Comparison of ENCODE assay signal across 23 mouse cellular contexts in genomic region chr7:109741703-109742102, GRCm38 (mm10). TPM values are rescaled to one million over a fixed set of nuclear protein-coding genes. Genes with fewer than 3 reads are reported as not detected.
"Had no signal": no experiment of that assay in that cellular context is flagged by ENCODE, and none has a peak within 500 bp of the region (broad histone marks: within the 10 kb centered on the region; RNA-seq: fewer than 3 reads in every experiment).

No protein-coding gene starts in this region.

- H3K4me3 ChIP-seq: intestine, embryonic 15.5 days; kidney, embryonic 15.5 days; left cerebral cortex, adult 2 months; limb, embryonic 10.5 days; liver, embryonic 12.5 days; megakaryocyte, embryonic 14.5 days; midbrain, embryonic 15.5 days; neural tube, embryonic 13.5 days; stomach, embryonic 15.5 days had no signal

- H3K27me3 ChIP-seq: intestine, embryonic 15.5 days; kidney, embryonic 15.5 days; liver, embryonic 12.5 days; megakaryocyte, embryonic 14.5 days; midbrain, embryonic 15.5 days; neural tube, embryonic 13.5 days; stomach, embryonic 15.5 days had no signal

- H3K27ac ChIP-seq: intestine, embryonic 15.5 days; kidney, embryonic 15.5 days; left cerebral cortex, adult 2 months; limb, embryonic 10.5 days; liver, embryonic 12.5 days; midbrain, embryonic 15.5 days; neural tube, embryonic 13.5 days had no signal

- DNase-seq: kidney, adult 18-20 months; kidney, postnatal 25 days; lung, embryonic 14.5 days; lung, postnatal 10 days; lung, postnatal 4 days; right cerebral cortex, postnatal 25 days; thymus, postnatal 36 days had no signal

- H3K4me2 ChIP-seq: intestine, embryonic 15.5 days; kidney, embryonic 15.5 days; liver, embryonic 12.5 days; lung, embryonic 14.5 days; midbrain, embryonic 11.5 days; midbrain, embryonic 15.5 days; neural tube, embryonic 13.5 days; stomach, embryonic 15.5 days had no signal

- H3K4me1 ChIP-seq: intestine, embryonic 15.5 days; kidney, embryonic 15.5 days; limb, embryonic 10.5 days; midbrain, embryonic 15.5 days; neural tube, embryonic 13.5 days; stomach, embryonic 15.5 days had no signal

- H3K9me3 ChIP-seq: intestine, embryonic 15.5 days; kidney, embryonic 15.5 days; limb, embryonic 10.5 days; liver, embryonic 12.5 days; megakaryocyte, embryonic 14.5 days; midbrain, embryonic 15.5 days; neural tube, embryonic 13.5 days; stomach, embryonic 15.5 days had no signal

- ATAC-seq: intestine, embryonic 15.5 days; liver, embryonic 12.5 days; midbrain, embryonic 15.5 days had no signal

- H3K9ac ChIP-seq: intestine, embryonic 15.5 days; kidney, embryonic 15.5 days; liver, embryonic 12.5 days; lung, embryonic 14.5 days; midbrain, embryonic 15.5 days; neural tube, embryonic 13.5 days; stomach, embryonic 15.5 days had no signal

RNA-seq across cellular contexts. Expression of gene Ascl3, which starts 10.2 kb away (rescaled TPM):
- total RNA-seq: layer of hippocampus, postnatal 25 days; left cerebral cortex, adult 2 months; left cerebral cortex, postnatal 14 days had no signal
- polyA plus RNA-seq: intestine, embryonic 15.5 days; kidney, embryonic 15.5 days; limb, embryonic 14.5 days; liver, embryonic 12.5 days; liver, embryonic 16.5 days; lung, embryonic 14.5 days had no signal

RNA-seq across cellular contexts. Expression of gene BC051019, which starts 18.1 kb away (rescaled TPM):
- total RNA-seq: layer of hippocampus, postnatal 25 days; left cerebral cortex, adult 2 months; left cerebral cortex, postnatal 14 days; monocyte, adult 5-6 weeks had no signal
- polyA plus RNA-seq: kidney, embryonic 15.5 days; limb, embryonic 10.5 days; lung, embryonic 14.5 days; midbrain, embryonic 11.5 days; small intestine, adult 2 months had no signal
